Mouse (Mus musculus) induced T-regulatory cell, adult 2 months (primary cell): ENCODE results near the gene Shld2.
A peak's percentile ranks its signal among the peaks of the same experiment; 100 is the strongest.
"Not testable (repeated sequence)": the region's sequence is repeated elsewhere in the genome, so short reads cannot be mapped to it uniquely, and the experiment has no call there.

Experiments
- DNase-seq: peaks from one replicate; pipeline ENCODE4 v3.0.0-alpha.2; 2012; ENCODE audit warnings: low read depth

Gene Shld2

DNA sequence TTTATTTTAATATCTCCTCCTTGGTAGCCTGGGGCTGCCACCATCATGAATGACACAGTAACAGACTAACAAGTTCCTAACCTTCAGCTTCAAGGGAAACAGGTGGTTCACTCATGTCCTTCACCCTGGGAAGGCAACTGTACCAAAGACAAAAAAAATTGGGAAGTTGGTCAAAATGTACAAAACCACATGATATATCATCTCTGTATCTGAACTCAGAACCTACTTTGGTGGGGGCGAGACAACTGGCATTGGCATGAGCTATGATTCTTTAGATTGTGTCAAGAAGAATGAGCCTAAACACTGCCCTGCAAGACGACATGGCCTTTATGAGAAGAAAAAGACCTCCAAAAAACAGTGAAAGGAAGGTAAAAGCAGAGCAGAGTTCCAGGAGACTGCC lies 29.5 kb downstream of the Shld2 start:
- DNase-seq: no peak

DNA sequence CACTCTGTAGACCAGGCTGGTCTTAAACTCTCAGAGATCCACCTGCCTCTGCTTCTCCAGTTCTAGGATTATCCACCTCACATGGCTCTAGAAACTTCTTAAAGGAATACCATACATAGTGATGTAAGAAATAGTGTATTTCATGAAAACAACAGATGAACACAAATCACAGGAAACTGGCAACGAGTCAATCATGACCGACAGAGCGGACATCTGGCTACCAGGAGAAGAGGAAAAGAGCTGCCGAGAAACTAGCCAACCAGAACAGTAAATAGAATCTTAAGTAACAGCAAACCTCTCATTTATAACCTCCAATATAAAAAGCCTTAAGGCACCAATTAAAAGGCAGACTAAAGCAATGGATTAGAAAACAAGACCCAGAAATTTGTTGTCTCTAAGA lies 30.6 kb downstream of the Shld2 start:
- no peak for DNase-seq

DNA sequence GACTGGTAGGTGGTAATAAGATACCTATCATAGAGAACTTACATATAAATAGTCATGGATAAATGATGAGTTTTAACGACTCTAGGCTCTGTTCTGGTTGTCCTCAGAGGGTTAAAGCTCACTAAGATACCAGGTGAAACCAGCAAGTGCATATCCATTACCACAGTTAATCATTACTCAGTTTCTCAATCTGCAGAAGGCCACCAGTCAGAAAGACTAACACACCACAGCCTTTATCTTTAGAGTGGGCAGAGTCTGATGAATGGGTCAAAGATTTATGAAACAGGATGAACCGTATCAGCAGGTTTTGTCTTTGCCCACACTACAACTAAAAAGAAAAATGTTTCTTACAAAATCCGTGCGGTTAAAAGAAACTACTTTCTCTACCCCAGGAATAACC lies 35.1 kb downstream of the Shld2 start:
- DNase-seq: no peak

DNA sequence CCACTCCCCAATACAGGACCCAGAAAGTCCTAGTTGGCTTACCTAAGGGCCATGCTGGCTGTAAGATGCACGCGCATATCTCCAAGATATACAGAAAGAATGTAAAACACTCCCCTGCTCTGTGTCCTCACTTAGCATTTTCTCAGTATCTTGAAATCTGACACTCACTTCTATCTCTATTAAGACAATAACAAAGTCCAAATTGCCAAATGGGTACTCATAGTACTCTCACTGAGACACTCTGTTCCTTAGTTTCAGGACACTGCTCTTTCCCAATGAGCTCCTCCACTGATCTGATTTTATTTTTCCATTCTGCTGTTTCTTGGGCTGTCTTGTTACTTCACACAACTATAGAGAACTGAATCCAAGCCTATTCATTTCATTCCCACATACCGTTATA lies 36.2 kb downstream of the Shld2 start:
- no peak for DNase-seq

DNA sequence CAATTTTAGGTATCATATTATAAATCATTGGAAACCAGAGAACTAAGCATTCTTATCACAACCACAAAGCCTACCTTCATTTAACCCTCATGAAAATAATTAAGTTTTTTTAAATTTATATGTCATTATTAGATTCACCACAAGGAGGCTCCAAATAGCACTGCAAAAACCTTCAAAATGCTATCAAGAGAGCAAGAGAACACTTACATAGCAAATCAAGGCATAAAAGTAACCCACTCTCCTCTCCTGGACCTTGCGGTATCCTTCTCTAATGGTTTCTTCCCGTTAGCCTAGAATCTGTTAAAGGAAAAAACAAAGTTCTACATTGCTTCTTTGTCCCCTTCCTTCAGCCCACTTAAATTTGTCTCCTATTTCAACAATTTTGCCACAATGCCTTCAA lies 37.0 kb downstream of the Shld2 start:
- peak; percentile 72 for DNase-seq

DNA sequence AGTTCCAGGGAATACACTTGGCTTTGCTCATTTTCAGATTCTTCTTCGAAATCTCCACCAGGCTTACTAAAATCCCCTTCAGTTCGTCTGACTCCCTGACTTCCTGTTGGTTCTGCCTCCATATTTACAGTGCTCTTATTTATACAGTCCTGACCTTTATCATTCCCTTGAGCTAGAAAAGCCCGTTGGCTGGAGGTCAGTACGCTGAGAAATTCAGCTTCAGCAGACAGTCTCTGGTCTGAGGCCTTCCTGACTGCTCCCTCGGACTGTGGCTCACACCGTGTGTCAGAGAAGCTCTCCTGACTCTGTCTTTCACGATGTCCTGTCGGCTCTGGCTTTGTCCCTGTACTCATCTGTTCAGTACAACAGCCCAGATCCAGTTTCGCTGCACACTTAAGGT lies 42.2 kb downstream of the Shld2 start:
- DNase-seq: no peak

DNA sequence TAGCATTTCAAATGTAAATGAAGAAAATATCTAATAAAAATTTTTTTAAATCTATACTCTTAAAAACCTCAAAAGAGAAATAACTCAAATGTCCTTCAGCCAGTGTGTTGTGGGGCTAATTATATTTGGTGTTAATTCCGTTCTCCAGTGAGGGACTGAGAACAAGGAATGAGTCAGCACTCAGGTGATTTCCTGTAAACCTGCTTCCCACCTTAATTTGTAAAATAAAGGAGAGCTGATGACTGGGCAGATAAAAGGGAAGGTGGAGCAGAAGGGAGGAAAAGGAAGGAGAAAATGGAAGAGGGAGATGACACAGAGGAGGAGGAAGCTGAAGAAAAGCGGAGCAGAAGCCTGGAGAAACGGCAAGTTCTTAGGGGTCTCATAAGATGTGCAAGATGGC lies 51.8 kb downstream of the Shld2 start:
- DNase-seq: not testable (repeated sequence)

DNA sequence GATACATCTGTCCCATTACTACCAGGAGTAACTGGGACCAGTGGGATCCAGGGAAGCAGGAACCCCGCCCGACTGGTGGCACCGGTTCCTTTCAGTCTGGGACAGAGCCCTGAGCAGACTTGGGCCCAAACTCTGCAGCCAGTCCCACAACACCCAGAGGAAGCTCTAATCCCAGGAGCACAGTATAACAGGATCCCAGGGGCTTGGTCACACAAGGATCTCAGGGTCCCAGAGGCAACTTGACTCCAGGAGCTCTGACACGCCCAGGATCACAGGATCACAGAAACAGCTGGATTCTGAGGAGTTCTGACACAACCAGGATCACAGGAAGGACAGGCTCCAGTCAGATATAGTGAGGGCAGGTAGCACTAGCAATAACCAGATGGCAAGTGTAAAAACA lies 57.0 kb downstream of the Shld2 start:
- no peak for DNase-seq

DNA sequence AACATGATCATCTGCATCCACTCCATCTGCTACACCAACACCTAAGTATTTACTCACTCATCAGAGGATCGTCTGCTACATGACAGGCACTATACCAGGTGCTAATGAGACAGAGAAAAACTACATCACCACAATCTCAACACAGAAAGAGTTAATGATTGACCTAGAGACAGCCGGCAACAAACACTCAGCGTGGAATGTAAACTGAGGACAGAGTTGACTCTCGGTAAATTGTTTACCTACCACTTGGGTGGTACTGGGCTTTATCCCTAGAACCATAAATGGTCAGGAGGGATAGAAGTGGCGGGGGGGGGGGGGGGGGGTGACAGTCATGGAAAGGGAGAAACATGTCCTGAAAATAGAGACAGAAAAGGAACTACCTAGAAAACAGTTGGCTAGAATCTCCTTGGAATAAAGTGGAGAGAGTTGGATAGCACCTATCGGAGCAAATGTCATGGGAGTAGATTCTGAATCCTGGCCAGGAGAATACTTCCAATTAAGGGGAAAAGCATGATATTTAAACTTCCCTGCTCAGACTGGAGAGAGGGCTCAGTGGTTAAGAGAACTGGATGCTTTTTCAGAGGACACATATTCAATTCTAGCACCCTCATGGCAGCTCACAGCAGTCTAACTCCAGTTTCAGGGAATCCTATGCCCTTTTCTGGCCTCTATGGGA lies 57.7 kb downstream of the Shld2 start:
- no peak for DNase-seq

DNA sequence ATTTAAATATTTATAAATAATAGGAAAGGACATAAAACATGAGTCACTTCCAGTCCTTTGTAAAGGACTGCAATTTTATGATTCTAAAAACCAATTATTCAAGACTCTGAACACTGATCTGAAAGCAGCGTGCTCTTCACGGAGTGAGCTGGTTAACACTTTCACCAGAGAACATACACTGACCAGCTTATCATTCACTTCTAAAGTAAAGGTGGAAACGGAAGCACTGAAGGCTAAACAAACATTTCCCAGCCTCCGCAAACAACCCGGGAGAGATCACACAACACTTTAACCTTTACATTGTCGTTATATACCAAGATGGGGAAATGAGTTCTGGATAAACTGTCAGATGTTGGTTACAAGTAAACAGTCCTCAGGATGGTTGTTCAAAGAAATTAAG lies 69.6 kb downstream of the Shld2 start:
- no peak for DNase-seq

DNA sequence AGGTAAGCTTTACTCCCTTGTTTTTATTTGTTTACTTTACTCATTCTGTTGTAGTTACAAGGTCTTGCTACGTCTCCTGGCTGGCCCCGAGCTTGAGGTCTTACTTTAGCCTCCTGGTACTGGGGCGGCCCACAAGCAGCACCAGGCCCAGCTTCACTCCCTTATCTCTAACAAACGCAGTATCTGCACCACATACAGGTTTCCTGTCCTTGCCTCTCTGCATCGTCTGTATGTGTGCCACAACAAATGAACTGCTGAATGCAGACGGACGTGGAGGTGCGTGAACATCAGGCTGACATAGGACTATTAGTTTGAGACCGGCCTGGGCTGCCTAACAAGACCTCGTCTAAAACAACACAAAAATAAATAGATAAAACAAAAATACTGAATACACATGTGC lies 70.0 kb downstream of the Shld2 start:
- DNase-seq: no peak

DNA sequence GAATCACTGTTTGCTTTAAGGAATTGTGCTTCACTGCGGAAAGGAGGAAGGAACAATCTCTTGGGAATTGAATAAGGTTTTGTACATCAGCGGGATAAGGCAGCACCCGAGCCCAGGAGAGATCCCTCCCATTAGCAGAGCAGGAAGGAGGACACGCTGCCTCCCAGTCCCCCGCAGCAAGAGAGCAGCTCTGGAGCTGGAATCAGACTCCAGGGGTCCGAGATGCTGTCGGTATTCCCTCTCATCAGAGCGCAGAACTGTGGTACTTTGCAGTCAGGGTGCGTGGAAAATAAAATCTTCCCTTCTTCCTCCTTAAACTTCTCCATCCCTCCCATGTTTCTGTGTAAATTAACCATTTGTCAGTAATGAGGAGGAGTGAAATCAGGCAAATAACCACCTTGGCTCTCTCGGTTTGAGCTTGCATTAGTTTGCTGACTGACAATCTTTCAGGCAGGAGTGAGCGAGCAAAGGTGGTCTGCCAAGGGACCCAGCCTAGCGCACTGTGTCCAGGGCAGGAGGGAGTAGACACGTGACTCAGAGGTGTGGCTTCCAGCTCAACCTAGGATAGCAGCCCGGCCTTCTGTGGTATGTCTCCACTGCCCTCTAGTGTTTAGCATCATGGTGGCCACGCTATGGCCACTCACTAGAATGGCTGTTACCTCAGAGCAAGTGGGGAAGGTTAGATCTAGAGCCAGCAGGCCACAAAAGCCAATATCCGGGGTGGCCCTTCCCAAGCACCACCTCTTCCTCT lies 75.5 kb downstream of the Shld2 start:
- DNase-seq: peak; percentile 23

DNA sequence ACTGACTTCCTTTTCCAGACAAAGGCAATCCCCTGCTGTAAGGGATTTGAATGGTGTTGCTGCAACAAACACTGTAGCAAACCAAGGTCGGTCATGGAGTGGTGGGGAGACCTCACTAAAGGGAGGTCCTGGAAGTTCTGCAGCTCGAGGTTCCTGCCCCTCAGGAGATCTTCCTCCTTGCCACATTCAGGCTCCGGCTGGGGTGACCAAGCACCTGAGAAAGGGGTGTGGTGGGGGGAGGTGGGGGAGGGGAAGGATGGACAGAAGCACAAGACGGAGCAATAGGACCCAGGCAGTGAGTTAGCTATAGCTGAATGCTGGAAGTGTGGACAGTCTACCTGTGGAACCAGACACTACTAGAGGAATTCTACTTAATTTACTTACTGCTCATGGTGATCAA lies 76.4 kb downstream of the Shld2 start:
- no peak for DNase-seq

DNA sequence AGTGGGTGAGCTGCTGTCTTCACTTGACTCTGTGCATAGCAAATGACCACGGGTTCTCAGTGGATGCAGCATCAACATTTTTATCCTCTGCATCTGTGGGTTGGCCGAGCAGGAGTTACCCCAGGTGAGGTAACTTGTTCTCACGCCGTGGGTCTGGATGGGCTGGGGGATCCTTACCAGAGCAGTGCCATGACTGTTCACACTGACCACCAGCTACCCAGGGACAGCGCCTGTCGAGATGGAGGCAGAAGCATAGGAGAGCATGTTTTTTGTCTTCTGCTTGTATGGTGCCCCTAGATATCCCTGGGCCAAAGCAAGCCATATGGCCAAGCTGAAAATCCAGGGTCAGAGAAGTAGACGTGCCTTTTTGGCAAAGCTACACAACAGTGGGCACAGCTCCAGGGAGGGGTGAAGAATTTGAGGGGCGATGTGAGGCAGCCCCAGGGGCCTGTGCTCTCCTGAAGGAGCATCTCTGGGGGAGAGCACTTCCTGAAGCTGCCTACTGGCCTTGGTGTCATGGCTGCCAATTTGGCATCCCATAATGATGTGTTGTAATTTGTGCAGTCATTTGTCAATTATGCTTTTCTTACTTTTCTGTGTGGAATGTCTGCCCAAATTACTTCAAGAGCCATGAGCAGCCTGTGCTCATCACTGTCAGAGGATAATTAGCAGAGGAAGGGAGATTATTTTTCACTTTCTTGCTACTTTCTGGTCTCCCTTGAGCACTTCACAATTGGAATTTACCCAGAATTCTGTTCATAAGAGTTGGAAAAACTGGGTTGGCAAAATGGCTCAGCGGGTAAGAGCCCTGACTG lies 77.2 kb downstream of the Shld2 start:
- DNase-seq: no peak

DNA sequence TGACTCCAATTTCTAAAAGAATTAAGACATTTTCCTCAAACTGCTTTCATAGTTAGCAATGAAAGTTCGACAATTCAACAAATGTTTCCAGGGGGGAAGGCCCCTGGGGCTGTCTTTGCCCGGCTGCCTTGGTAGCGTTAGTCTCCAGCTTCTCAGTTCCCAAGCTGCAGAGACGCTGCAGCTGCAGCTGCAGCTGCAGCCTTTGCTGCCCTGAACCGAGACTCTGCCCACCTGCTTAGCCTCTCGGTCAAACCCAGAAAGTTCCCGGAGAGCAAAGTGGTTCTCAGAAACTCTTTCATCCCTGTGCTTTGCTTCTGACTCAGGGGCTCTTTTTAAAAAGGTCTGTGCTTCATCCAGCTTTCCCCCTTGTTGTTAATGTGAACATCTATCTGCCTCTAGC lies 78.0 kb downstream of the Shld2 start:
- DNase-seq: no peak

DNA sequence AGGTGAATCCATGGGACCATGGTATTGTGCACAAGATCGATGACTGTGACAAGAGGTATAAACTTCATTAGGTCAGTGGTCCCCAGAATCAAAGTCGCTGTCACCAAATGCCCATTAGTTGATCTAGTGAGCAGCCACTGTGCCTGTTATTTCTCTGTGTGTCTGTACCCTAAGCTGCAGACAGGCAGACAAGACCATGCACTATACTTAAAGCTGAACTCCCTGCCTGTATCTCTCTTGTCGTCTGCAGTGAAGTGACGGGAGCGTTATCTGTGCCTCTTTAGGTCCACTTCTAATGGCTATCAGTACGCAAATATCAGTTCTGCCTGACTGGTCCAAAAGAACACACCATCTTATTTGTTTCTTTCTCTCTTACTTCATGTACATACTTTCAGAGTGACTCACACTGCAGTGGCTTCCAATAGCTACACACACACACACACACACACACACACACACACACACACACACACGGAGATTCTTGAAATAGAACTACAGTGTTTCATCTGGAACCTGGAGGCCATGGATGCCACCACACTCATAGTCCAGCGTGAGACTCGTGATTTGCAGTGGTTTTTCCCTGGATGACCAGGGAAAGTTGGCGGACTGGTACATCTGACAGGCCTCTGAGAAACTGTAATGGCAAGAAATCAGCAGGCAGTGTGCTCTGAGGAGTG lies 81.3 kb downstream of the Shld2 start:
- DNase-seq: no peak

DNA sequence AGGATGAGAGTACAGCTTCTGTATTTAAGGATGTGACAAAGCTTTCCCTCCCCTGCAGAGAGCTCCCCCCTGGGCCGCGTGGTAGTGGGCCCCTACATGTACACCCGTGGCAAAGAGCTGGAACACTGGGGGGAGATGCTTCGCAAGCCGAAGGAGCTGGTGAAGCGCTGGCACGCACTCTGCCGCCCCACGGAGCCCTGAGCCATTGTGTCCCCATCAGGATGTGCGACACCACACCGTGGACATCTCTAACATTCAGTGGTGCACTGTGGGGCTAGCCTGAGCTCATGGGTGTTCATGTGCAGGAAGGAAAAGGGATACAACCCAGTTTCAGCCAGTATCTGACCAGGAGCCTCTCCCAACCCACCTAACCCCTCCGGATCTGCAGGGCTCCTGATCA lies 82.3 kb downstream of the Shld2 start:
- no peak for DNase-seq

DNA sequence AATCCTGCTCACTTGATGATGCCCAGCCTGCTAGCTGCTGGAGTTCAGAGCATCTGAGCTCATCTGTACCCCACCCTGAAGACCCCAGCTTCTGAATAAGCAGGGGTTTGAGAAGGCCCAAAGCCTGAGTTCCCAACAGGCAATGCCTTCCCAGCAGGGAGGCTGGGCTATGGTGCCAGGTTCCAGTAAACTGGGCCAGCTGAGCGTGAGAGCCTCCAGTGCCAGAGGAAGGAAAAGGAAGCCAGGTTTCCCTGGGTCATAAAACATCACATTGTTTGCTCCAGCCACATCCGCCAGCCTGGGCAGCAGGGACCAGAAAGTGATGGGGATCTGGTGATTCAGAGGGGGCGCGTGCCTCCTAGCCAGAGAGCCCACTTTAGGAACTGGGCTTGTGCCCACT lies 83.7 kb downstream of the Shld2 start:
- DNase-seq: no peak

DNA sequence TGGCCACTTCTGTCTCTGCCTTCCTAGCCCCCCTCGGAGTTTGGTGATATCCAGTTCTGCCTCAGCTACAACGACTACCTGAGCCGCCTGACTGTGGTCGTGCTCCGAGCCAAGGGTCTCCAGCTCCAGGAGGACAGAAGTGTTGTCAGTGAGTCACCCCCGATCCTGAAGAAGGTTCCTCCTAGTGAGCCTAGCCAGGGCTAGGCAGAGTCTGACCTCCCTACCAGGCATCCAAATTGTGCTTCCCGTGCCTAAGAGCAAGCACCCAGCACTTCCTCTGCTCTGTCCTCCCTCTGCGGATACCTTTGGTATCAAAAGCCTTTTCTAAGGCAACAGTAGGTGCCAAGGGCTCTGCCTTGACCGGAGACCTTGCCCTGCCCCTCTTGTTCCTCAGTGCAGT lies 84.3 kb downstream of the Shld2 start:
- DNase-seq: no peak

DNA sequence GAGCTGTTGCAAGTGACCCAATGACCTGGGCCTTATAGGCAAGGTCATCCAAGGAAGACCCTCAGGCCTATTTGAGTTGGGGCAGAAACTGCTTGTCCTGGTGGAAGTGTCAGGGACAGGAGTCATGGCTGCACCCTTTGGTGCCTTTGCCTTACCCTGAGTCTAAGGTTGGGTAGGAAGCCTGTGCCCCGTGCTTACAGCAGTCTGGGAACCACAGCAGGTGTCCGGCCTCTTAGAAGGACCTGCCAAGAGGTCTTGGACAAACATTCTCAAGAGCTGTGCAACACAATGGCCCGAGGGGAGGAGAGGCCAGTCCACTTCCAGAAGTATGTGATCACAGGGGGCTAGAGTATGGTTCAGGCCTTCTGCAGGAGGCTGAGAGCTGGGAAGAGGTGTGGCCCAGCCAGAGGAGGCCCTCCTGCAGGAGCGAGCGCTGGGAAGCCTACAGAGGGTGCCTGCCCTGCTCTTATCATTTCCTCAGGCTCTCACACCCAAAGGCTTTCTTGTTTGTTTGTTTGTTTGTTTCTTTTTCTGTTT lies 86.9 kb downstream of the Shld2 start:
- no peak for DNase-seq

DNA sequence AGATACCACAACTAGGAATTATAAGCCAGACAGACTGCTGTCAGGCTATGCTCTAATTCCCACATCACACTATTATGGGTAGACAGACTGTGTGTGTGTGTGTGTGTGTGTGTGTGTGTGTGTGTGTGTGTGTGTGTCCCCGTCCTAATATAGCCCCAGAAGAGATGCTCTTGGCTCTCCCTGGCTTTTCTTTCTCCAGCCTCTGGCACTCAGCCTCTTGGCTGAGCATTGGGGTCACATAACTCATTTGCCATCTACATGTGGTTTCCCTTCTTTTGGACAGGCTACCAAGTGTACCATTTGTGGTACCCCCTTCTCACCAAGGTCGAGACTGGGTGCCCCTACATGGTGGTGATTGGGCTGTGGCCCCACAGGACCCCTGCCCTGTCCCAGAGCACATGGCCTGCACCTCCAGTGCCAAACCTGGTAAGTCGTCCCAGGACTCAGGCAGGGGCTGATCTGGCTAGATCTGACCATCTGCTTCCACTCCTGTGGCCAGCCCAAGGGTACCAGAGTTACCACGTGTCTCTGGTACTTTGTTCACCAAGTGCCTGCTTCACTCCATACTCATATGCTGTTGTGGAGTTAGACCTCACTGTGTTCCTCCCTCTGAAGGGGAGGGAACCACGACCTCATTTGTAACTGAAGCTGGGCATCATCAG lies 88.7 kb downstream of the Shld2 start:
- no peak for DNase-seq

DNA sequence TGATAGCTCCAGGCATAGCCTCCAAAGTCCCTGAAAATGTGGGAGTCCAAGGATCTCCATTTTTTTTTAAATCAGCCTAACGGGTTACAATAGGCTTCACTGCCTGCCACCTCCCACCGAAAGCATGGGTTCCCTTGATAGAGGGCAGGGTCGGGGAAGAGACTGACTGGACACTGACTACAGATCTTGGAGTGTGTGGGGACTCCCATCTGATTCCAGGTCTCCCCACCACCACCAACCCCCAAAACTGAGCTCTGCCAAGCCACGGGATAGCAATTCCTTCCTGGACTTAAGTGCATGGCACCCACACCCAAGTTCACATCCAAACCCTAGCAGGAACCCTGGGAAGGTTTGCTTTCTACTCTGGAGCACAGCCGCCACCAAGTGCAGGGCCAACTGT lies 89.9 kb downstream of the Shld2 start:
- DNase-seq: no peak
